Mouse (Mus musculus) embryonic fibroblast, embryonic 13.5 days (primary cell): ENCODE results near the gene Actn3. TPM values are rescaled to one million over a fixed set of nuclear protein-coding genes. Genes with fewer than 3 reads are reported as not detected.
"Not testable (repeated sequence)": the region's sequence is repeated elsewhere in the genome, so short reads cannot be mapped to it uniquely, and the experiment has no call there.

Source experiments
- H3K27ac ChIP-seq: 2 replicates; pipeline ENCODE4 v1.5.1; 2012; ENCODE audit warnings: low read length, control low read depth, inconsistent platforms; ENCODE audit not compliant: insufficient read depth
- H3K4me1 ChIP-seq: 2 replicates; pipeline ENCODE4 v1.6.1; 2011; ENCODE audit warnings: low read length; ENCODE audit not compliant: control insufficient read depth, insufficient read depth
- H3K4me3 ChIP-seq: 2 replicates; pipeline ENCODE4 v1.5.1; 2011; ENCODE audit warnings: mild to moderate bottlenecking, control low read depth, low read length; ENCODE audit not compliant: insufficient read depth
- CTCF ChIP-seq: IDR thresholded peaks from 2 replicates; pipeline ENCODE4 v1.5.1; 2011; ENCODE audit warnings: mild to moderate bottlenecking, control low read depth, low read length, moderate library complexity, borderline replicate concordance; ENCODE audit not compliant: insufficient read depth
- POLR2A ChIP-seq: IDR thresholded peaks from 2 replicates; pipeline ENCODE4 v1.6.1; 2011; ENCODE audit warnings: low read depth, mild to moderate bottlenecking, control low read depth, low read length, moderate library complexity
- polyA plus RNA-seq: library from polyadenylated mRNA; stranded (reverse); fragments of >200 nt; gene quantifications from 2 replicates; pipeline ENCODE4 v1.2.4, GENCODE M21; 2011; ENCODE audit warnings: low read depth; ENCODE audit not compliant: missing spikeins, insufficient read length

The Actn3 gene
- polyA plus RNA-seq, 1 experiment: 1.4 TPM

DNA sequence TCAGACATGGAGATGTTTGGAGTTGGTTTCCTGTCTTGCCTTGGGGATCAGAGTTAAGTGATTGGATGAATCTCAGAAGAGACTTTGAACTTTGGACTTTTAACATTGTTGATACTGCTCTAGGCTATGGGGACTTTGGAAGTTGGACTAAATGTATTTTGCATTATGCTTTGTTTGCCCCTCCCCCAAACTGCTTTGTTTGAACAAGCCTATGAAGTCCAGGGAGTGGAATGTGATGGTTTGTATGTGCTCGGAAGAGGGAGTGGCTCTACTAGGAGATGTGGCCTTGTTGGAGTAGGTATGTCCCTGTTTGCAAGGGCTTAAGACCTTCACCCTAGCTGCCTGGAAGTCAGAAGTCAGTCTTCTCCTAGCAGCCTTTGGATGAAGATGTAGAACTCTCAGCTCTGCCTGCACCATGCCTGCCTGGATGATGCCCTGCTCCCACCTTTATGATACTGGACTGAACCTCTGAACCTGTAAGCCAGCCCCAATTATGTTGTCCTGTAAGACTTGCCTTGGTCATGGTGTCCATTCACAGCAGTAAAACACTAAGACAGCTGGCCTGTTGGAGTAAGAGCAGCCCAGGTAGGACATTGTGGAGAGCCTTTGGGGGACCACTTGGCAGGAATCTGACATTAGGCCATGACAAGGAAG, 60.4 kb downstream of the Actn3 start:
- Histone ChIP-seq H3K27ac (no peak overlapping the region), H3K4me1 (no peaks in the 10 kb centered on the region), H3K4me3 (no peak overlapping the region)
- TF ChIP-seq CTCF (no peak), POLR2A (no peak)

DNA sequence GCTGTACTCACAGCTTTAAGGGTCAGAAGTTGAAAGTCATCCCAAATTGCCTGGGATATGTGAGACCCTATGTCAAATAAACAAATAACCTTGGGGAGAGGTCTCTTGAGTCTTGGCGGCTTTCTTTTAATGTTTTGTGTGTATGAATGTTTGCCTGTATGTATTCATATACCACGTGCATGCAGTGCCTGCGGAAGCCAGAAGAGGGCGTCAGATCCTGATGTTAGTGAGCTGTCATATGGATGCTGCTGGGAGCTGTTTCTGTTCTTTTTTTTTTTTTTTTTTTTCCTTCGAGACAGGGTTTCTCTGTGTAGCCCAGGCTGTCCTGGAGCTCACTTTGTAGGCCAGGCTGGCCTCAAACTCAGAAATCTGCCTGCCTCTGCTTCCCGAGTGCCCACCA, 64.7 kb downstream of the Actn3 start:
- no peak overlapping the region for H3K4me3 ChIP-seq
- no peak overlapping the region for H3K27ac ChIP-seq
- TF ChIP-seq POLR2A (no peak), CTCF (peak; percentile 27; the same call in 1 of the 2 replicates)
- H3K4me1 ChIP-seq: peaks cover 5% of the 10 kb centered on the region

DNA sequence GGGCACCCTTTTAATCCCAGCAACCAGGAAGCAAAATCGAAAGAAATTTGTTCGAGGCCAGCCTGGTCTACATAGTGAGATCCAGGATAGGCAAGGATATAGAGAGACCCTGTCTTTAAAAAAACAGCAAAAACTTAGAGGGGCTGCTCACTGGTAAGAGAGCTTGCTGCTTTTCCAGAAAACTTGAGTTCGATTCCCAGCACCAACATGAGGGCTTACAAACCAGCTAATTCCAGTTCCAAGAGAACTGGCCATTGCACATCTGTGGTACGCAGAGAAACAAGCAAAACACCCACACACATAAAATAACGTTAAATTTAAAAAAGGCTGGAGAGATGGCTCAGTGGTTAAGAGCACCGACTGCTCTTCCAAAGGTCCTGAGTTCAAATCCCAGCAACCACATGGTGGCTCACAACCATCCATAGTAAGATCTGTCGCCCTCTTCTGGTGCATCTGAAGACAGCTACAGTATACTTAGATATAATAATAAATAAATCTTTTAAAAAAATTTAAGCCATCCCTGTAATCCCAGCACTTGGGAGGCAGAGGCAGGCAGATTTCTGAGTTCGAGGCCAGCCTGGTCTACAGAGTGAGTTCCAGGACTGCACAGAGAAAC, 65.3 kb downstream of the Actn3 start:
- peak overlapping the region; percentile 92 for H3K27ac ChIP-seq
- H3K4me1 ChIP-seq: not testable (repeated sequence)
- H3K4me3 ChIP-seq: peak overlapping the region; percentile 70

DNA sequence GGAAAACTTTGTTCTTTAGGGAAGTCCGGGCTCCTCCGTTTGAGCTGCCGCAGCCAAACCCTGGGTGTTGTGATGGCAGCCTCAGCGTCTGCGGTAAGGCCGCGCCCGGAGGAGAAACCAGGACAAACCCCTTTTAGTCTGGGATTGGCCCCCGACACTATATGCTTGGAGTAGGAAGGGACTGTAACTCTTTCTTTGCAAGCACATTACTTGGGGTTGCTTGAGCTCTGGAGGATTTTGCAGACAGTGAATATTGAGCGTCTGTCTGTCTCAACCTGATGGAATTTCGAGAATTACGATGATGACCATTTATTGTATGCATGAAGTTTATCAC, 65.8 kb downstream of the Actn3 start:
- Histone ChIP-seq H3K27ac (peak overlapping the region; percentile 92), H3K4me1 (peaks cover 5% of the 10 kb centered on the region), H3K4me3 (peak overlapping the region; percentile 70)
- 0 out of 2 replicates have a peak, but pooled peaks have one; percentile 2 for TF ChIP-seq POLR2A
- no peak for TF ChIP-seq CTCF

Other genes starting within 250 kb of the Actn3 start
- gene Gm960, start 179.2 kb downstream of the Actn3 start, polyA plus RNA-seq: 0.50 TPM in 1 of 2 replicates, not detected in the other
- gene Sptbn2, start 166.7 kb downstream of the Actn3 start, polyA plus RNA-seq: not detected in 2 replicates
- gene Rbm4b, start 121.4 kb downstream of the Actn3 start, polyA plus RNA-seq: 7.0 and 11.9 TPM in 2 replicates
- 39.8 and 48.3 TPM in 2 replicates for gene Rbm4, start 84.0 kb downstream of the Actn3 start, polyA plus RNA-seq
- 7.8 and 16.1 TPM in 2 replicates for gene Gm21992, start 66.3 kb downstream of the Actn3 start, polyA plus RNA-seq
- 33.4 and 33.6 TPM in 2 replicates for gene Rbm14, start 66.3 kb downstream of the Actn3 start, polyA plus RNA-seq
- 43.3 and 48.7 TPM in 2 replicates for gene Ccs, start 38.6 kb downstream of the Actn3 start, polyA plus RNA-seq
- 0.26 TPM in 1 of 2 replicates, not detected in the other for gene Ccdc87, start 38.5 kb downstream of the Actn3 start, polyA plus RNA-seq
- gene Ctsf, start 22.8 kb downstream of the Actn3 start, polyA plus RNA-seq: 20.3 and 23.5 TPM in 2 replicates
- gene Zdhhc24, start 759 bp upstream of the Actn3 start, polyA plus RNA-seq: 9.5 and 11.1 TPM in 2 replicates
- gene Bbs1, start 28.7 kb upstream of the Actn3 start, polyA plus RNA-seq: 1.7 and 4.0 TPM in 2 replicates
- 74.9 and 81.0 TPM in 2 replicates for gene Dpp3, start 50.4 kb upstream of the Actn3 start, polyA plus RNA-seq
- gene Peli3, start 65.2 kb upstream of the Actn3 start, polyA plus RNA-seq: 0.99 and 2.5 TPM in 2 replicates
- 67.0 and 81.9 TPM in 2 replicates for gene Mrpl11, start 84.2 kb upstream of the Actn3 start, polyA plus RNA-seq
- 4.5 and 7.4 TPM in 2 replicates for gene Npas4, start 112.4 kb upstream of the Actn3 start, polyA plus RNA-seq
- gene Slc29a2, start 146.0 kb upstream of the Actn3 start, polyA plus RNA-seq: 6.0 and 8.0 TPM in 2 replicates
- gene B4gat1, start 160.9 kb upstream of the Actn3 start, polyA plus RNA-seq: 31.4 and 33.5 TPM in 2 replicates
- gene AC124502.3, start 161.0 kb upstream of the Actn3 start, polyA plus RNA-seq: 0.60 and 1.5 TPM in 2 replicates
- gene Brms1, start 163.4 kb upstream of the Actn3 start, polyA plus RNA-seq: 12.9 and 14.5 TPM in 2 replicates
- gene Rin1, start 172.6 kb upstream of the Actn3 start, polyA plus RNA-seq: 60.2 and 82.9 TPM in 2 replicates
- gene Cd248, start 190.2 kb upstream of the Actn3 start, polyA plus RNA-seq: 202 and 292 TPM in 2 replicates
- 6.0 and 7.2 TPM in 2 replicates for gene Tmem151a, start 207.6 kb upstream of the Actn3 start, polyA plus RNA-seq
- gene Yif1a, start 210.6 kb upstream of the Actn3 start, polyA plus RNA-seq: 94.1 and 96.4 TPM in 2 replicates
- gene Cnih2, start 220.6 kb upstream of the Actn3 start, polyA plus RNA-seq: 4.7 and 5.2 TPM in 2 replicates
- 115 and 123 TPM in 2 replicates for gene Rab1b, start 229.2 kb upstream of the Actn3 start, polyA plus RNA-seq
- gene Klc2, start 240.7 kb upstream of the Actn3 start, polyA plus RNA-seq: 20.1 and 24.2 TPM in 2 replicates